Mouse (Mus musculus) forebrain, embryonic 12.5 days (tissue): Measurements from ENCODE around the gene Mrpl1. TPM values are rescaled to one million over a fixed set of nuclear protein-coding genes. Genes with fewer than 3 reads are reported as not detected.

Experiments
- ATAC-seq: fragments of 200-750 bp; cut with Nextera tagmentation; 2 replicates; pipeline ENCODE4 v1.8.0; 2017; ENCODE audit warnings: moderate TSS enrichment; ENCODE audit not compliant: low FRiP score
- H3K27ac ChIP-seq: fragments of 300-500 bp; sonication (generic); 2 replicates; pipeline ENCODE4 v1.5.1; 2016; ENCODE audit warnings: mild to moderate bottlenecking
- H3K27me3 ChIP-seq: fragments of 300-500 bp; sonication (generic); 2 replicates; pipeline ENCODE4 v1.6.1; 2016; ENCODE audit warnings: mild to moderate bottlenecking
- H3K36me3 ChIP-seq: fragments of 300-500 bp; sonication (generic); replicated peaks from 2 replicates; pipeline ENCODE4 v1.6.1; 2016; ENCODE audit warnings: mild to moderate bottlenecking
- H3K4me1 ChIP-seq: fragments of 300-500 bp; sonication (generic); 2 replicates; pipeline ENCODE4 v1.6.1; 2016
- H3K4me2 ChIP-seq: fragments of 300-500 bp; sonication (generic); 2 replicates; pipeline ENCODE4 v1.6.1; 2016; ENCODE audit warnings: mild to moderate bottlenecking, moderate library complexity
- H3K4me3 ChIP-seq: fragments of 300-500 bp; sonication (generic); replicated peaks from 2 replicates; pipeline ENCODE4 v1.5.1; 2016; ENCODE audit warnings: mild to moderate bottlenecking
- H3K9ac ChIP-seq: fragments of 300-500 bp; sonication (generic); 2 replicates; pipeline ENCODE4 v1.6.1; 2016; ENCODE audit warnings: mild to moderate bottlenecking
- H3K9me3 ChIP-seq: fragments of 300-500 bp; sonication (generic); 2 replicates; pipeline ENCODE4 v1.6.1; 2016
- WGBS: fragments of 180-500 bp; shearing (Covaris S2); methylation state at CpG from one replicate; pipeline ENCODE4 v1.1.7; 2016; 5-methylcytosine and 5-hydroxymethylcytosine counted together
- polyA plus RNA-seq: library from polyadenylated mRNA; unstranded; fragments of >200 nt; fragmentation: Nextera tagmentation; extraction: Ambion mirVana; gene quantifications from 2 replicates; pipeline ENCODE4 v1.2.1, GENCODE M21; 2016

Mrpl1 gene
- 22.0 and 22.3 TPM in 2 replicates for polyA plus RNA-seq

- Histone ChIP-seq H3K9me3 (no peaks in the 10 kb centered on the region), H3K4me1 (peaks cover 13% of the 10 kb centered on the region), H3K27ac (peak within 1 kb of the TSS; percentile 56), H3K36me3 (peaks cover 4% of the 10 kb centered on the region; the same call in 1 of the 2 replicates), H3K27me3 (no peaks in the 10 kb centered on the region), H3K9ac (peak within 1 kb of the TSS; percentile 76), H3K4me3 (peak within 1 kb of the TSS; percentile 73), H3K4me2 (peak within 1 kb of the TSS; percentile 69)
- 2% methylated on average over 17 of the region's 17 CpGs for WGBS
- ATAC-seq = peak; percentile 64
Observed at GRCm38 (mm10) chr5:96209459-96209858, at the start of gene Mrpl1. Gene Mrpl1 (plus strand): TSS chr5:96209493.

GRCm38 (mm10) chr5:96160467-96161262, 48.6 kb upstream of the Mrpl1 start:
- Histone ChIP-seq H3K27ac (peak overlapping the region; percentile 99), H3K4me2 (peak overlapping the region; percentile 59), H3K27me3 (no peaks in the 10 kb centered on the region), H3K9me3 (no peaks in the 10 kb centered on the region), H3K9ac (peak overlapping the region; percentile 99), H3K4me1 (peaks cover 10% of the 10 kb centered on the region), H3K36me3 (no peaks in the 10 kb centered on the region), H3K4me3 (peak overlapping the region; percentile 94)
- peak; percentile 3; the same call in 1 of the 2 replicates for ATAC-seq
- under 1% methylated on average over 40 of the region's 50 CpGs for WGBS

GRCm38 (mm10) chr5:96161263-96161577, 48.1 kb upstream of the Mrpl1 start:
- no peaks in the 10 kb centered on the region for H3K36me3 ChIP-seq
- H3K4me3 ChIP-seq = peak overlapping the region; percentile 94
- H3K4me1 ChIP-seq = peaks cover 10% of the 10 kb centered on the region
- 0% methylated on average over 40 of the region's 45 CpGs for WGBS
- H3K9ac ChIP-seq = peak overlapping the region; percentile 99
- no peaks in the 10 kb centered on the region for H3K27me3 ChIP-seq
- H3K9me3 ChIP-seq = no peaks in the 10 kb centered on the region
- H3K27ac ChIP-seq = peak overlapping the region; percentile 99
- H3K4me2 ChIP-seq = peak overlapping the region; percentile 59
- ATAC-seq = peak; percentile 35

GRCm38 (mm10) chr5:96161578-96162398, 47.5 kb upstream of the Mrpl1 start:
- Histone ChIP-seq H3K27ac (peak overlapping the region; percentile 99), H3K4me3 (peak overlapping the region; percentile 94), H3K36me3 (no peaks in the 10 kb centered on the region), H3K4me1 (peaks cover 10% of the 10 kb centered on the region), H3K9ac (peak overlapping the region; percentile 99), H3K4me2 (peak overlapping the region; percentile 59), H3K9me3 (no peaks in the 10 kb centered on the region), H3K27me3 (no peaks in the 10 kb centered on the region)
- WGBS = under 1% methylated on average over 82 of the region's 114 CpGs
- ATAC-seq = peak; percentile 69

GRCm38 (mm10) chr5:96162399-96163331, 46.6 kb upstream of the Mrpl1 start:
- no peaks in the 10 kb centered on the region for H3K27me3 ChIP-seq
- H3K9ac ChIP-seq = peak overlapping the region; percentile 99
- peak; percentile 92 for ATAC-seq
- WGBS = under 1% methylated on average over 53 of the region's 56 CpGs
- no peaks in the 10 kb centered on the region for H3K36me3 ChIP-seq
- H3K9me3 ChIP-seq = no peaks in the 10 kb centered on the region
- peaks cover 10% of the 10 kb centered on the region for H3K4me1 ChIP-seq
- H3K4me3 ChIP-seq = peak overlapping the region; percentile 94
- peak overlapping the region; percentile 99 for H3K27ac ChIP-seq
- H3K4me2 ChIP-seq = peak overlapping the region; percentile 59

- Histone ChIP-seq H3K4me3 (peak overlapping the region; percentile 94), H3K27ac (peak overlapping the region; percentile 99; the same call in 1 of the 2 replicates), H3K27me3 (no peaks in the 10 kb centered on the region), H3K9ac (peak overlapping the region; percentile 99; the same call in 1 of the 2 replicates), H3K4me1 (peaks cover 10% of the 10 kb centered on the region), H3K9me3 (no peaks in the 10 kb centered on the region), H3K4me2 (peak overlapping the region; percentile 59), H3K36me3 (no peaks in the 10 kb centered on the region)
- ATAC-seq = no peak
- WGBS = 3% methylated on average over 1 of the region's 1 CpGs
Observed at GRCm38 (mm10) chr5:96163396-96164020, 45.8 kb upstream of the Mrpl1 start.

GRCm38 (mm10) chr5:96164021-96164411, 45.3 kb upstream of the Mrpl1 start, which contains the start of gene Cnot6l:
Gene Cnot6l (minus strand): TSS chr5:96164171.
- whole genome bisulfite sequencing = 50% methylated on average over 5 of the region's 5 CpGs
- no peak for ATAC-seq
- H3K4me2 ChIP-seq = peak within 1 kb of the TSS; percentile 59
- no peaks in the 10 kb centered on the region for H3K27me3 ChIP-seq
- no peaks in the 10 kb centered on the region for H3K9me3 ChIP-seq
- H3K4me3 ChIP-seq = peak within 1 kb of the TSS; percentile 94
- H3K4me1 ChIP-seq = peaks cover 10% of the 10 kb centered on the region
- H3K36me3 ChIP-seq = no peaks in the 10 kb centered on the region
- peak within 1 kb of the TSS; percentile 99 for H3K27ac ChIP-seq
- peak within 1 kb of the TSS; percentile 99 for H3K9ac ChIP-seq

- Histone ChIP-seq H3K27ac (no peak overlapping the region), H3K4me2 (no peak overlapping the region), H3K27me3 (no peaks in the 10 kb centered on the region), H3K4me1 (no peaks in the 10 kb centered on the region), H3K36me3 (no peaks in the 10 kb centered on the region), H3K9ac (no peak overlapping the region), H3K9me3 (no peaks in the 10 kb centered on the region), H3K4me3 (no peak overlapping the region)
- ATAC-seq = no peak
- WGBS = 73% methylated on average over 2 of the region's 2 CpGs
Observed at GRCm38 (mm10) chr5:96166761-96167160, 42.5 kb upstream of the Mrpl1 start.

GRCm38 (mm10) chr5:96170443-96170842, 38.9 kb upstream of the Mrpl1 start:
- 88% methylated on average over 3 of the region's 3 CpGs for WGBS

GRCm38 (mm10) chr5:96171765-96172164, 37.5 kb upstream of the Mrpl1 start:
- Histone ChIP-seq H3K27ac (no peak overlapping the region), H3K27me3 (no peaks in the 10 kb centered on the region), H3K4me1 (no peaks in the 10 kb centered on the region), H3K4me2 (no peak overlapping the region), H3K4me3 (no peak overlapping the region), H3K9ac (no peak overlapping the region), H3K9me3 (no peaks in the 10 kb centered on the region), H3K36me3 (no peaks in the 10 kb centered on the region)
- ATAC-seq = no peak
- 92% methylated on average over 4 of the region's 4 CpGs for WGBS

More at GRCm38 (mm10) chr5:96170443-96170842, 38.9 kb upstream of the Mrpl1 start:
- Histone ChIP-seq H3K9ac (no peak overlapping the region), H3K27me3 (no peaks in the 10 kb centered on the region), H3K4me2 (no peak overlapping the region), H3K9me3 (no peaks in the 10 kb centered on the region), H3K4me1 (no peaks in the 10 kb centered on the region), H3K4me3 (no peak overlapping the region), H3K36me3 (no peaks in the 10 kb centered on the region), H3K27ac (no peak overlapping the region)
- ATAC-seq = no peak

GRCm38 (mm10) chr5:96176121-96176520, 33.2 kb upstream of the Mrpl1 start:
- no peaks in the 10 kb centered on the region for H3K27me3 ChIP-seq
- no peak overlapping the region for H3K9ac ChIP-seq
- no peak for ATAC-seq
- H3K4me2 ChIP-seq = no peak overlapping the region
- no peaks in the 10 kb centered on the region for H3K4me1 ChIP-seq
- no peaks in the 10 kb centered on the region for H3K9me3 ChIP-seq
- H3K4me3 ChIP-seq = no peak overlapping the region
- H3K27ac ChIP-seq = no peak overlapping the region
- WGBS = 60% methylated on average over 9 of the region's 9 CpGs
- H3K36me3 ChIP-seq = no peaks in the 10 kb centered on the region
